Mouse (Mus musculus): ENCODE results near the gene Zpr1. TPM values are rescaled to one million over a fixed set of nuclear protein-coding genes. Genes with fewer than 3 reads are reported as not detected.
A peak's percentile ranks its signal among the peaks of the same experiment; 100 is the strongest.

Zpr1 gene
- polyA plus RNA-seq, 1 experiment from 2014 or later = 57.8 TPM

GRCm38 (mm10) chr9:46235196-46235595 lies 37.7 kb upstream of the Zpr1 start:
- H3K4me2 ChIP-seq (ENCODE audit: low read length) = no peak overlapping the region
- 89% methylated on average over 6 of the region's 6 CpGs for WGBS
- no peaks in the 10 kb centered on the region for H3K9me3 ChIP-seq (ENCODE audit: control insufficient read depth, low read length)
- no peak overlapping the region for H3K9ac ChIP-seq (ENCODE audit: low read depth, low read length)
- no peak overlapping the region for H3K27ac ChIP-seq (ENCODE audit: low read depth, low read length)
- no peak for ATAC-seq
- peaks cover 5% of the 10 kb centered on the region for H3K4me1 ChIP-seq (ENCODE audit: control insufficient read depth, insufficient read depth, low read depth, low read length)
- H3K27me3 ChIP-seq (replicated peaks; ENCODE audit: control insufficient read depth, insufficient read depth, low read length) = no peaks in the 10 kb centered on the region
- H3K4me3 ChIP-seq (ENCODE audit: low read length) = no peak overlapping the region
- no peaks in the 10 kb centered on the region for H3K36me3 ChIP-seq (ENCODE audit: control insufficient read depth, insufficient read depth, low read length)

DNA sequence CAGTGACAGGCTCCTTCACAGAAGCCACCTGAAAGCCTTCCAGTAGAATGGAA lies 37.4 kb upstream of the Zpr1 start, which contains the start of gene Apoc3:
Apoc3 (minus strand) TSS at position 41 of the 53 bp plus-strand sequence.
- no peak within 1 kb of the TSS for H3K4me2 ChIP-seq (ENCODE audit: low read length)
- no peak for ATAC-seq
- no peaks in the 10 kb centered on the region for H3K27me3 ChIP-seq (replicated peaks; ENCODE audit: control insufficient read depth, insufficient read depth, low read length)

GRCm38 (mm10) chr9:46235649-46236048 lies 37.2 kb upstream of the Zpr1 start:
- no peaks in the 10 kb centered on the region for H3K27me3 ChIP-seq (replicated peaks; ENCODE audit: control insufficient read depth, insufficient read depth, low read length)
- no peaks in the 10 kb centered on the region for H3K9me3 ChIP-seq (ENCODE audit: control insufficient read depth, low read length)
- H3K36me3 ChIP-seq (ENCODE audit: control insufficient read depth, insufficient read depth, low read length) = no peaks in the 10 kb centered on the region
- ATAC-seq = no peak
- H3K9ac ChIP-seq (ENCODE audit: low read depth, low read length) = no peak overlapping the region
- 73% methylated on average over 4 of the region's 4 CpGs for WGBS
- H3K4me2 ChIP-seq (ENCODE audit: low read length) = no peak overlapping the region
- H3K4me1 ChIP-seq (ENCODE audit: control insufficient read depth, insufficient read depth, low read depth, low read length) = peaks cover under 1% of the 10 kb centered on the region
- no peak overlapping the region for H3K4me3 ChIP-seq (ENCODE audit: low read length)
- H3K27ac ChIP-seq (ENCODE audit: low read depth, low read length) = no peak overlapping the region

More for the DNA sequence above, 37.4 kb upstream of the Zpr1 start, which contains the start of gene Apoc3:
- Histone ChIP-seq H3K4me3 (ENCODE audit: low read length) (no peak within 1 kb of the TSS), H3K9me3 (ENCODE audit: control insufficient read depth, low read length) (no peaks in the 10 kb centered on the region), H3K36me3 (ENCODE audit: control insufficient read depth, insufficient read depth, low read length) (no peaks in the 10 kb centered on the region), H3K4me1 (ENCODE audit: control insufficient read depth, insufficient read depth, low read depth, low read length) (peaks cover 2% of the 10 kb centered on the region), H3K9ac (ENCODE audit: low read depth, low read length) (no peak within 1 kb of the TSS), H3K27ac (ENCODE audit: low read depth, low read length) (no peak within 1 kb of the TSS)

DNA sequence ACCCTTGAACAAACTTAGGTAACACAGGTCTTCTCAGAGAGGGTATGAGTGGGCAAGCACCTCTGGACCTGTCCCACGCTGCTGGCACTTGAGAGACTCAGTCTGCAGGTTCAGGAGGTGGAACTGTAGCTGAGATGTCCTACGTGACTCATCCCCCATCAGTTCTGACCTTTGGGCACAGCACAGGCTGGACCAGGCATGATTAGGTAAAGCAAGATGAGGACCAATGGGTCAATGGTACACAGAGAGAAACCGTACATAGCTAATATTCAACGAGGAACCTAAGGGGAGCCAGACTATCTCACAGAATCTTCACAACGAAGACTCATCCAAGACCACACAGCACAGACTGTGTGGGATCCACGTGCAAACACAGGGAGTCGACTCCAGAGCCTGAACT lies 34.0 kb upstream of the Zpr1 start:
- 93% methylated on average over 7 of the region's 7 CpGs for WGBS
- Histone ChIP-seq H3K4me2 (ENCODE audit: low read length) (no peak overlapping the region), H3K27ac (ENCODE audit: low read depth, low read length) (no peak overlapping the region), H3K27me3 (replicated peaks; ENCODE audit: control insufficient read depth, insufficient read depth, low read length) (no peaks in the 10 kb centered on the region), H3K4me1 (ENCODE audit: control insufficient read depth, insufficient read depth, low read depth, low read length) (no peaks in the 10 kb centered on the region), H3K4me3 (ENCODE audit: low read length) (no peak overlapping the region), H3K36me3 (ENCODE audit: control insufficient read depth, insufficient read depth, low read length) (no peaks in the 10 kb centered on the region), H3K9me3 (ENCODE audit: control insufficient read depth, low read length) (no peaks in the 10 kb centered on the region), H3K9ac (ENCODE audit: low read depth, low read length) (no peak overlapping the region)
- no peak for ATAC-seq

DNA sequence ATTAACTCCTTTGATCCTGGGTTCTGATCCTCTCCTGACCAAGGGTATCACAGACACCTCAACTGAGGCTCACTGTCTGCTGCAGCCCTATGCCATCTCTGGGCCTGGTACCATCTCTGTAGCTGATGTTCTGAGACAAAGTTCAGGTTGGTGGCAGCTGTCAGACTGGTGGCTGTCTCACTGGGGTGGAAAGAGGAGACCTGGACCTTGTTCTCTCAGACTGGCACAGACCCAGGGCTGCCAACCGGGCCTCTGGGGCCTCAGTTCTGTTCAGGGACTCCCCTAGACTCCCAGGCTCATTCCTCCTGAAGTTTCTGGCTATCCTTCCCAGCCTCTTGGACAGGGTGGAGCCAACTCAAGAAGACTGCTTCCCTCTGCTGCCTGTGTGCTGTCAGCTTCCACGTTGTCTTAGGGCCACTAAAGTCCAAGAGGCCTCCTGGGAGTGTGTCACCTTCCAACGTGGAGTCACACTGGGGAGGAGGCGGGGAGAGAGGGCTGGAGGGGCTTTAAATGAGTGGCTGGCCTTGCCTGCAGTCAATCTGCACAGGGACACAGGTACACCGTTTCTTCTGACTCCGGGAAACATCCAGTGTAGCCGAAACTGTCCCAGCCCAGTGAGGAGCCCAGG lies 32.2 kb upstream of the Zpr1 start, which contains the start of gene Apoa4:
Apoa4 (plus strand) TSS at position 171 of the 628 bp plus-strand sequence.
- H3K36me3 ChIP-seq (ENCODE audit: control insufficient read depth, insufficient read depth, low read length) = no peaks in the 10 kb centered on the region
- 68% methylated on average over 7 of the region's 7 CpGs for WGBS
- no peaks in the 10 kb centered on the region for H3K9me3 ChIP-seq (ENCODE audit: control insufficient read depth, low read length)
- no peak within 1 kb of the TSS for H3K9ac ChIP-seq (ENCODE audit: low read depth, low read length)
- H3K4me3 ChIP-seq (ENCODE audit: low read length) = no peak within 1 kb of the TSS
- no peaks in the 10 kb centered on the region for H3K4me1 ChIP-seq (ENCODE audit: control insufficient read depth, insufficient read depth, low read depth, low read length)
- no peaks in the 10 kb centered on the region for H3K27me3 ChIP-seq (replicated peaks; ENCODE audit: control insufficient read depth, insufficient read depth, low read length)
- ATAC-seq = no peak
- no peak within 1 kb of the TSS for H3K4me2 ChIP-seq (ENCODE audit: low read length)
- H3K27ac ChIP-seq (ENCODE audit: low read depth, low read length) = no peak within 1 kb of the TSS

DNA sequence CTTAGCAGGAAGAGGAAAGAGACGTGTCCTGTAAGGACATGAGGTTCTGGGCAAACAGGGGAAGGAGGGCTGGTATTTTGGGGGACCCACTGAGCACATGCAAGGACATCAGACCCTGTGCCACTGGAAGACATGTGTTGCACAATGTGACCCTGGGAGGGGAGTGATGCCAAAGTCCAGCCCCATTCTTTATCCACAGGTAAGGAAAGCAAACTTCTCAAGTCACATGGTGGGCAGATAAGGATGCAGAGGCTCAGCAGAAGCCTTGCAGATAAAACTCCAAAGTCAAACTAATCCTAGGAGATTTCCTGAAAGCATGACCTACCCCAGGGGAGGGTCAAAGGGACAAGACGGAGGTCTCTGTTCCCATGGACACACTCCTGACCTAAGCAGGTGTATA lies 31.0 kb upstream of the Zpr1 start:
- no peaks in the 10 kb centered on the region for H3K27me3 ChIP-seq (replicated peaks; ENCODE audit: control insufficient read depth, insufficient read depth, low read length)
- 84% methylated on average over 2 of the region's 2 CpGs for WGBS
- no peak overlapping the region for H3K9ac ChIP-seq (ENCODE audit: low read depth, low read length)
- ATAC-seq = no peak
- no peaks in the 10 kb centered on the region for H3K4me1 ChIP-seq (ENCODE audit: control insufficient read depth, insufficient read depth, low read depth, low read length)
- no peak overlapping the region for H3K27ac ChIP-seq (ENCODE audit: low read depth, low read length)
- H3K9me3 ChIP-seq (ENCODE audit: control insufficient read depth, low read length) = no peaks in the 10 kb centered on the region
- no peak overlapping the region for H3K4me3 ChIP-seq (ENCODE audit: low read length)
- no peak overlapping the region for H3K4me2 ChIP-seq (ENCODE audit: low read length)
- H3K36me3 ChIP-seq (ENCODE audit: control insufficient read depth, insufficient read depth, low read length) = no peaks in the 10 kb centered on the region

DNA sequence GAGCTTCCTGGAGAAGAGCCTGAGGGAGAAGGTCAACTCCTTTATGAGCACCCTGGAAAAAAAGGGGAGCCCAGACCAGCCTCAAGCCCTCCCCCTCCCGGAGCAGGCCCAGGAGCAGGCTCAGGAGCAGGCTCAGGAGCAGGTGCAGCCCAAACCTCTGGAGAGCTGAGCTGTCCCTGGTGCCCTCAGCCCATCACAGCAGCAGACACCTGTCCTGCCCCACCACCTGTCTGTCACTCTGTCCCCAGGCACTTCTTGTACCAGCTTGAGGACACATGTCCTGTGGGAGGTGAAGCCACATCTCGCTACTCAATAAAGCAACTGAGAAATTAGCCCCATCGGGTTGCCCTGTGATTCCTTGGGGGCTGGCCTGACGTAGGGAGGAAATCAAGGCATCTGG lies 29.7 kb upstream of the Zpr1 start:
- Histone ChIP-seq H3K9ac (ENCODE audit: low read depth, low read length) (no peak overlapping the region), H3K27ac (ENCODE audit: low read depth, low read length) (no peak overlapping the region), H3K4me1 (ENCODE audit: control insufficient read depth, insufficient read depth, low read depth, low read length) (no peaks in the 10 kb centered on the region), H3K36me3 (ENCODE audit: control insufficient read depth, insufficient read depth, low read length) (no peaks in the 10 kb centered on the region), H3K9me3 (ENCODE audit: control insufficient read depth, low read length) (no peaks in the 10 kb centered on the region), H3K27me3 (replicated peaks; ENCODE audit: control insufficient read depth, insufficient read depth, low read length) (no peaks in the 10 kb centered on the region), H3K4me3 (ENCODE audit: low read length) (no peak overlapping the region), H3K4me2 (ENCODE audit: low read length) (no peak overlapping the region)
- WGBS = 58% methylated on average over 4 of the region's 4 CpGs
- no peak for ATAC-seq

GRCm38 (mm10) chr9:46243584-46243983 lies 29.3 kb upstream of the Zpr1 start:
- Histone ChIP-seq H3K4me1 (ENCODE audit: control insufficient read depth, insufficient read depth, low read depth, low read length) (no peaks in the 10 kb centered on the region), H3K36me3 (ENCODE audit: control insufficient read depth, insufficient read depth, low read length) (no peaks in the 10 kb centered on the region), H3K4me2 (ENCODE audit: low read length) (no peak overlapping the region), H3K4me3 (ENCODE audit: low read length) (no peak overlapping the region), H3K27ac (ENCODE audit: low read depth, low read length) (no peak overlapping the region), H3K9me3 (ENCODE audit: control insufficient read depth, low read length) (no peaks in the 10 kb centered on the region), H3K27me3 (replicated peaks; ENCODE audit: control insufficient read depth, insufficient read depth, low read length) (no peaks in the 10 kb centered on the region), H3K9ac (ENCODE audit: low read depth, low read length) (no peak overlapping the region)
- WGBS = 60% methylated on average over 8 of the region's 8 CpGs
- ATAC-seq = no peak

- Histone ChIP-seq H3K9me3 (ENCODE audit: control insufficient read depth, low read length) (no peaks in the 10 kb centered on the region), H3K27ac (ENCODE audit: low read depth, low read length) (no peak overlapping the region), H3K9ac (ENCODE audit: low read depth, low read length) (no peak overlapping the region), H3K4me3 (ENCODE audit: low read length) (no peak overlapping the region), H3K36me3 (ENCODE audit: control insufficient read depth, insufficient read depth, low read length) (no peaks in the 10 kb centered on the region), H3K27me3 (replicated peaks; ENCODE audit: control insufficient read depth, insufficient read depth, low read length) (no peaks in the 10 kb centered on the region), H3K4me1 (ENCODE audit: control insufficient read depth, insufficient read depth, low read depth, low read length) (no peaks in the 10 kb centered on the region), H3K4me2 (ENCODE audit: low read length) (peak overlapping the region; percentile 15)
- peak; percentile 89 for ATAC-seq
- 30% methylated on average over 11 of the region's 11 CpGs for WGBS
These were observed 26.0 kb upstream of the Zpr1 start for GRCm38 (mm10) chr9:46246752-46247324.

DNA sequence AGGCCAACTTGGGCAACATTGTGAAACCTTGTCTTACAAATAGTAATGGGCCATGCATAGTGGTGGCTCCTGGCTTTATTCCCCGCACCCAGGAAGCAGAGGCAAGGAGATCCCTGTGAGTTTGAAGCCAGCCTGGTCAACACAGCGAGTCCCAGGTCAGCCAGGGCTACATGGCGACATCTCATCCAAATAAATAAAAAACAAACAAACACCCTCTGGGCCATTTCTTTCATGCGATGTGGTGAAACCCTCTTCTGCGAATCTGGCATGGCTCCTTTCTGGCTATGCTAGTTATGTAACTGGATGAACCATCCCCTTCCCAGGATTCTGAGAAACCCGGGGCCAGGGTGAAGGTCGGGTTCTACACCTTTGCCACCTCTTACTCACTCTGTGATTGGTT lies 16.7 kb upstream of the Zpr1 start:
- no peak for ATAC-seq
- WGBS = 91% methylated on average over 7 of the region's 7 CpGs

More for the DNA sequence above, 16.7 kb upstream of the Zpr1 start:
- H3K36me3 ChIP-seq (ENCODE audit: control insufficient read depth, insufficient read depth, low read length) = no peaks in the 10 kb centered on the region
- no peaks in the 10 kb centered on the region for H3K27me3 ChIP-seq (replicated peaks; ENCODE audit: control insufficient read depth, insufficient read depth, low read length)
- no peaks in the 10 kb centered on the region for H3K4me1 ChIP-seq (ENCODE audit: control insufficient read depth, insufficient read depth, low read depth, low read length)
- no peak overlapping the region for H3K4me2 ChIP-seq (ENCODE audit: low read length)
- H3K9ac ChIP-seq (ENCODE audit: low read depth, low read length) = no peak overlapping the region
- H3K4me3 ChIP-seq (ENCODE audit: low read length) = no peak overlapping the region
- H3K27ac ChIP-seq (ENCODE audit: low read depth, low read length) = no peak overlapping the region
- H3K9me3 ChIP-seq (ENCODE audit: control insufficient read depth, low read length) = no peaks in the 10 kb centered on the region
